8 mouse cellular contexts compared by ENCODE assay signal in genomic region chr11:11828761-11829160, GRCm38 (mm10). TPM values are rescaled to one million over a fixed set of nuclear protein-coding genes. Genes with fewer than 3 reads are reported as not detected.
DNase-seq lines count a peak whose midpoint lies in the region; ATAC-seq lines count a peak whose summit lies in the region.

No protein-coding gene starts in this region.

- peak; percentile 35; the same call in 1 of the 2 replicates for ATAC-seq in heart, embryonic 11.5 days (replicated peaks; ENCODE audit: insufficient number of reproducible peaks, low FRiP score, low TSS enrichment)
- peak; percentile 48 for ATAC-seq in lung, embryonic 15.5 days (ENCODE audit: borderline replicate concordance, extremely low read depth, low FRiP score, low TSS enrichment)
- peak; percentile 17; the same call in 1 of the 2 replicates for ATAC-seq in embryonic facial prominence, embryonic 14.5 days (ENCODE audit: low read depth)
- 0 out of 2 replicates have a peak, but pooled peaks have one; percentile 37 for ATAC-seq in midbrain, embryonic 16.5 days

- no peaks in the 10 kb centered on the region for H3K9me3 ChIP-seq in heart, embryonic 11.5 days (replicated peaks; ENCODE audit: control insufficient read depth, low read length)
- no peaks in the 10 kb centered on the region for H3K9me3 ChIP-seq in lung, embryonic 15.5 days
- H3K9me3 ChIP-seq in embryonic facial prominence, embryonic 14.5 days (ENCODE audit: control insufficient read depth, low read length), result no peaks in the 10 kb centered on the region
- H3K9me3 ChIP-seq in midbrain, embryonic 16.5 days (replicated peaks; ENCODE audit: control insufficient read depth, low read length, poor library complexity, severe bottlenecking), result no peaks in the 10 kb centered on the region

- H3K4me2 ChIP-seq in heart, embryonic 11.5 days, result 0 out of 2 replicates have a peak overlapping the region, but pooled peaks have one; percentile 9
- H3K4me2 ChIP-seq in lung, embryonic 15.5 days, result peak overlapping the region; percentile 35
- H3K4me2 ChIP-seq in embryonic facial prominence, embryonic 14.5 days (ENCODE audit: low read depth, low read length), result peak overlapping the region; percentile 3
- H3K4me2 ChIP-seq in midbrain, embryonic 16.5 days (ENCODE audit: low read length), result no peak overlapping the region

- peaks cover 69% of the 10 kb centered on the region for H3K4me1 ChIP-seq in heart, embryonic 11.5 days (ENCODE audit: control insufficient read depth, insufficient read depth, low read length)
- H3K4me1 ChIP-seq in lung, embryonic 15.5 days, result peaks cover 78% of the 10 kb centered on the region
- peaks cover 72% of the 10 kb centered on the region for H3K4me1 ChIP-seq in embryonic facial prominence, embryonic 14.5 days (ENCODE audit: control insufficient read depth, insufficient read depth, low read length)
- H3K4me1 ChIP-seq in midbrain, embryonic 16.5 days (ENCODE audit: control insufficient read depth, insufficient read depth, low read length), result 0 out of 2 replicates have a peak, but pooled peaks cover 2% of the 10 kb centered on the region

- no peaks in the 10 kb centered on the region for H3K36me3 ChIP-seq in heart, embryonic 11.5 days (ENCODE audit: control insufficient read depth, insufficient read depth, low read length)
- H3K36me3 ChIP-seq in lung, embryonic 15.5 days, result no peaks in the 10 kb centered on the region
- H3K36me3 ChIP-seq in embryonic facial prominence, embryonic 14.5 days (ENCODE audit: control insufficient read depth, insufficient read depth, low read length), result no peaks in the 10 kb centered on the region
- no peaks in the 10 kb centered on the region for H3K36me3 ChIP-seq in midbrain, embryonic 16.5 days (ENCODE audit: control insufficient read depth, insufficient read depth, low read length)

- peak overlapping the region; percentile 29; the same call in 1 of the 2 replicates for H3K9ac ChIP-seq in heart, embryonic 11.5 days (ENCODE audit: low read depth, low read length)
- peak overlapping the region; percentile 21 for H3K9ac ChIP-seq in lung, embryonic 15.5 days
- no peak overlapping the region; the same call in 1 of the 2 replicates for H3K9ac ChIP-seq in embryonic facial prominence, embryonic 14.5 days (ENCODE audit: low read depth, low read length)
- H3K9ac ChIP-seq in midbrain, embryonic 16.5 days (ENCODE audit: low read depth, low read length), result no peak overlapping the region

- peak overlapping the region; percentile 88 for H3K27ac ChIP-seq in heart, embryonic 11.5 days (ENCODE audit: low read depth, low read length)
- H3K27ac ChIP-seq in lung, embryonic 15.5 days, result peak overlapping the region; percentile 96
- H3K27ac ChIP-seq in embryonic facial prominence, embryonic 14.5 days (replicated peaks; ENCODE audit: low read depth, low read length), result peak overlapping the region; percentile 80
- no peak overlapping the region for H3K27ac ChIP-seq in midbrain, embryonic 16.5 days (ENCODE audit: low read length)

- 10% methylated on average over 6 of the region's 6 CpGs for WGBS in heart, embryonic 11.5 days (ENCODE audit: insufficient replicate concordance)
- WGBS in lung, embryonic 15.5 days, result 18% methylated on average over 6 of the region's 6 CpGs
- WGBS in embryonic facial prominence, embryonic 14.5 days, result 18% methylated on average over 6 of the region's 6 CpGs
- WGBS in midbrain, embryonic 16.5 days, result 32% methylated on average over 6 of the region's 6 CpGs

- DNase-seq in heart, adult 18-20 months, result no peak
- no peak for DNase-seq in lung, postnatal 36 days
- DNase-seq in embryonic facial prominence, embryonic 14.5 days (ENCODE audit: low spot score), result no peak
- no peak for DNase-seq in left cerebral cortex, adult 9 months (ENCODE audit: low spot score in 2 of 2)
- no peak for DNase-seq in adrenal gland, postnatal 4 days (ENCODE audit: low spot score in 2 of 2)

- no peak overlapping the region for H3K4me3 ChIP-seq in heart, embryonic 11.5 days (ENCODE audit: low read depth, low read length)
- H3K4me3 ChIP-seq in lung, embryonic 15.5 days, result no peak overlapping the region
- H3K4me3 ChIP-seq in embryonic facial prominence, embryonic 14.5 days (ENCODE audit: low read depth, low read length), result no peak overlapping the region
- no peak overlapping the region for H3K4me3 ChIP-seq in midbrain, embryonic 16.5 days (ENCODE audit: low read depth, low read length)

- no peaks in the 10 kb centered on the region for H3K27me3 ChIP-seq in heart, embryonic 11.5 days (ENCODE audit: control insufficient read depth, insufficient read depth, low read length)
- no peaks in the 10 kb centered on the region for H3K27me3 ChIP-seq in lung, embryonic 15.5 days
- no peaks in the 10 kb centered on the region for H3K27me3 ChIP-seq in embryonic facial prominence, embryonic 14.5 days (replicated peaks; ENCODE audit: control insufficient read depth, insufficient read depth, low read length)
- H3K27me3 ChIP-seq in midbrain, embryonic 16.5 days (ENCODE audit: control insufficient read depth, insufficient read depth, low read depth, low read length), result no peaks in the 10 kb centered on the region

RNA-seq across cellular contexts. Expression of gene Fignl1, which starts 20.0 kb away (rescaled TPM):
- 73.1 and 86.9 TPM in 2 replicates for polyA plus RNA-seq in heart, embryonic 11.5 days (2014; fragmentation: Nextera tagmentation; extraction: Ambion mirVana)
- under 1 TPM; 0.44 to 0.62 TPM for total RNA-seq in heart, adult 18-20 months (2021)
- polyA plus RNA-seq in lung, embryonic 15.5 days (2015; fragmentation: Nextera tagmentation; extraction: Ambion mirVana), result 86.1 and 88.1 TPM in 2 replicates
- 45.5 and 55.6 TPM in 2 replicates for polyA plus RNA-seq in embryonic facial prominence, embryonic 14.5 days (2014; fragmentation: Nextera tagmentation; extraction: Ambion mirVana)
- polyA plus RNA-seq in midbrain, embryonic 16.5 days (2015; fragmentation: Nextera tagmentation; extraction: Ambion mirVana), result 7.1 and 8.7 TPM in 2 replicates
- 10 to 100 TPM; 17.9 to 18.2 TPM for total RNA-seq in adrenal gland, postnatal 4 days (2021)

Comparison
In these comparisons a context has a peak if more than half of its experiments do, and no peak if none do; other contexts are left out.
1. H3K9ac ChIP-seq: peak in heart, embryonic 11.5 days (single experiment) and lung, embryonic 15.5 days (single experiment); none in embryonic facial prominence, embryonic 14.5 days (single experiment) and midbrain, embryonic 16.5 days (single experiment).
2. Peak in every context shown above with its lines, with median percentiles within 50 percentile points of each other: ATAC-seq.